Mouse (Mus musculus) E14TG2a.4 (cell line): ENCODE measurements around the gene Cdc42ep4.

Experiments
- CTCF ChIP-seq: conservative IDR thresholded peaks from 2 replicates; pipeline ENCODE4 v1.5.1; 2014; ENCODE audit warnings: low read length
- NANOG ChIP-seq: IDR thresholded peaks from 2 replicates; pipeline ENCODE4 v1.6.1; 2014; ENCODE audit warnings: borderline replicate concordance, low read length, mixed read lengths
- POU5F1 ChIP-seq: IDR thresholded peaks from 2 replicates; pipeline ENCODE4 v1.6.1; 2014; ENCODE audit warnings: low read length, borderline replicate concordance

DNA sequence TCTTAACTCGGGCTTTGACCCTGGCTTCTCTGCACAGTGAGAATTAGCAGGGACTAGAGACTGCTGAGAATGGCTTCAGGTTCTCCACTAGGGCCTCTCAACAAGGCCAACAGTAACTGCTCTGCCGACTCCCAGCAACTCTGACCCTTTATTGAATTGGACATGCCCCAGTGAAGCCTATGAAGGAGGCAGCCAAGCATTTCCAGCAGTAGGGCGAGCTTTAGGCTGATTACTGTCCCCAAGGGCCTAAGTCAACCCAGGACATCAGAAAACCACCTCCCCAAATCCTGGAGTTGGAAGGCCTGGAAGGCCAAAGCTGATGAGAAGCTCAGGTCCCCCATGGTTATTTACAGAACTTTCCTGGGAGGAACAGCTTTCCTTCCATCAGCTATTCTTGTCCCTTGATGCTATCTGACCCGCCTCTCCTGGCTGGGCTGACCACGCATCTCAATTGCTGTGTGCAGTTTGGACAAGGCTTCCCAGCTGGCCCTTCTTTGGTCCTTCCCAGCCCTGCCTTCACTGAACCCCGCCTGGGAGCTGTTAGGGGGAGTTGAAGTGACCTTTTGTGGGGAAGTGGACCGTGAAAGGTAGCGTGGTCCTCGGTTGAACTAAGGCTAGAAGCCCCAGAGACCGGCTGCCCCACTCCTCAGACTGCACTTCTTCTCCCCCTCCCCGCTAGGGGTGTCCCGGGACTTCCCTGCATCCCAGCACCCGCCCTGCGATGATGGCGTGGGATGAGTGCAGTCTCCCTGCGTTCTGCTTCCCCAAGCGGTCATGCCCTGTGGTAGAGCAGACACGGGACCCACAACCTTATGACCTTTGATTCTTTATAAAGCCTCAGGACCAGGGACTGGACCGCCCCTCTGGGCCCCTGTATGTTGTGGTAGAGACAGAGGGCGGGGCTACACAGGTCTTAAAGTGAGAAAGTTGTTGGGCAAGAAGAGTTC, 27.3 kb upstream of the Cdc42ep4 start:
- TF ChIP-seq CTCF (no peak), POU5F1 (no peak), NANOG (no peak)
